Mouse (Mus musculus) stomach, embryonic 15.5 days (tissue): Measurements from ENCODE around the gene Slc43a2. TPM values are rescaled to one million over a fixed set of nuclear protein-coding genes. Genes with fewer than 3 reads are reported as not detected.
A peak's percentile ranks its signal among the peaks of the same experiment; 100 is the strongest.

Experiments
- ATAC-seq: fragments of 200-750 bp; cut with Nextera tagmentation; 2 replicates; pipeline ENCODE4 v1.8.0; 2017; ENCODE audit warnings: low read depth, moderate number of reproducible peaks, moderate TSS enrichment; ENCODE audit not compliant: insufficient read depth, low FRiP score
- H3K27ac ChIP-seq: fragments of 300-500 bp; sonication (generic); 2 replicates; pipeline ENCODE4 v1.5.1; 2015; ENCODE audit warnings: mild to moderate bottlenecking, inconsistent platforms
- H3K27me3 ChIP-seq: fragments of 300-500 bp; sonication (generic); replicated peaks from 2 replicates; pipeline ENCODE4 v1.6.1; 2015; ENCODE audit warnings: inconsistent platforms
- H3K36me3 ChIP-seq: fragments of 300-500 bp; sonication (generic); 2 replicates; pipeline ENCODE4 v1.6.1; 2015; ENCODE audit warnings: inconsistent platforms
- H3K4me1 ChIP-seq: fragments of 300-500 bp; sonication (generic); 2 replicates; pipeline ENCODE4 v1.6.1; 2015; ENCODE audit warnings: inconsistent platforms
- H3K4me2 ChIP-seq: fragments of 300-500 bp; sonication (generic); 2 replicates; pipeline ENCODE4 v1.6.1; 2015; ENCODE audit warnings: mild to moderate bottlenecking, inconsistent platforms
- H3K4me3 ChIP-seq: fragments of 300-500 bp; sonication (generic); replicated peaks from 2 replicates; pipeline ENCODE4 v1.5.1; 2015; ENCODE audit warnings: inconsistent platforms
- H3K9ac ChIP-seq: fragments of 300-500 bp; sonication (generic); 2 replicates; pipeline ENCODE4 v1.6.1; 2015; ENCODE audit warnings: inconsistent platforms
- H3K9me3 ChIP-seq: fragments of 300-500 bp; sonication (generic); 2 replicates; pipeline ENCODE4 v1.6.1; 2016; ENCODE audit warnings: inconsistent platforms
- WGBS: fragments of 180-500 bp; shearing (Covaris S2); methylation state at CpG from one replicate; pipeline ENCODE4 v1.1.7; 2015; 5-methylcytosine and 5-hydroxymethylcytosine counted together
- polyA plus RNA-seq: library from polyadenylated mRNA; unstranded; fragments of >200 nt; fragmentation: Nextera tagmentation; extraction: Ambion mirVana; gene quantifications from 2 replicates; pipeline ENCODE4 v1.2.1, GENCODE M21; 2015

Slc43a2 gene
- polyA plus RNA-seq, 1 experiment from 2014 or later: 4.9 TPM

DNA sequence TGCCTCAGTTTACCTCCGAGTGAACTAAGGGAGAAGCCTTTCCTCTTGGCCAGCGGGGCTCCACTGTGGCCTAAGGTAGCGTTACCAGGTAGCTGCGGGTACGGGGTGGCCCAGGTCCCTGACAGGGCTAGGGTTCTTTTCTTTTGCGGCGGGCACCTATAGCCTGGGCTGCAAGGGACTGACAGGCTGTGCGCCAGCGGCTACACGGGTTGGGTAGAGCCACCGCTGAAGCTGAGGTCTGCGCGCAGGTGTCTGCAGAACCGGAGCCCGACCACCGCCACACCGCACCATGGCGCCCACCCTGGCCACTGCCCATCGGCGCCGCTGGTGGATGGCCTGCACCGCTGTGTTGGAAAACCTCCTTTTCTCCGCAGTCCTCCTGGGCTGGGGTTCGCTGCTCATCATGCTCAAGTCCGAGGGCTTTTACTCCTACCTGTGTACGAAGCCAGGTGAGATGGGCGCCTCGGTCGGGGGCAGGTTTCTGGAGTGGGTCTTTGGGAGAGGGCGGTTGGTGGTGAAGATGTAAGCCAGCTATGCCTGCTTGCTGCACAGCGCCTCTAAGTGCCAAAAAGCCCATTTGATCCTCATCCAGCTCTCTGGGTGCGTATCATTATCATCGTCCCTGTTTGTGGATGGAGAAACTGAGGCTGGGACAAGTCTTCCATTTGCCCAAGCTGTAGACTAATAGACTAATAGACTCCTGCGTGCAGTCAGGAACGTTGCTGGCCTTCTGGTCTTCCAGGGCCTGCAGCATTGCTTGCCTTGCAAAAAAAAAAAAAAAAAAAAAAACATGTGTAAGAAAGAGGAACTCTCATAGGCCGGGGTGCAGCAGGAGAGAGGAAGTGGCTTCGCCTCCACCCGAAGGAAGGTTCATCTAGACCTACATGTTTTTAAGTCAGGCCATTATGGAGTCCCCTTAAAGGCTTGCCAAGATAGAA, 1.1 kb downstream of the Slc43a2 start:
- 0 out of 2 replicates have a peak, but pooled peaks have one; percentile 20 for ATAC-seq
- 14% methylated on average over 38 of the region's 38 CpGs for WGBS
- peak overlapping the region; percentile 64; the same call in 1 of the 2 replicates for H3K27ac ChIP-seq

DNA sequence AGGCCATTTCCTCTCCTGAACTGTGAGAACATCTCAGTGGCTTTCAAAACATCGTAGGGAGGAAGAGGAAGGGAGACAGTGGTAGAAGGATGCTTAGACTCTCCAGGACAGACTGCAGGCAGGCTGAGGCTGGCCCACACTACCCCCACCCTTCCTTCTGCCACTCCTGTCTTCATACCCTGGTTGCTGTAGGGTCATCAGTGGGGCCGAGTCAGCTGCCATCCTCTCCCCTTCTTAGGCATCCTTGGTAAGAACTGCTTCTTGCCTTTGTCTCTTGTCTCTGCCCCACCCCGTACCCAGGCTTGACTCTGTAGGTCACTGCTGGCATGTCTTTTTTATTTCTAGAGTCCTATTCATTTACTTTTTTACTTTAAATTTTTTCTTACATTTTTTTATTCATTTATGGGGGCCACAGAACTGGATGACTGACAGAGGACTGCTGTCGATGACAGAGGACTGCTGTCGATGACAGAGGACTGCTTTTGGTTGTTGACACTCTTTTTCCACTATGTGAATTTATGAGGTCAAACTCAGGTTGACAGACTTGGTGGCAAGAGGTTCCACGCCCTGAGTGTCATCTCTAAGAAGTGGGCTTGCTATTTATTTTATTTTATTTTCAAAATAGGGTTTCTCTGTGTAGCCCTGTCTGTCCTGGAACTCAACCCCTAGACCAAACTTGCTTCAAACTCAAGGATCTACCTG, 2.0 kb downstream of the Slc43a2 start:
- no peak overlapping the region for H3K9ac ChIP-seq

More for the DNA sequence above, 1.1 kb downstream of the Slc43a2 start:
- H3K4me1 ChIP-seq: peaks cover 15% of the 10 kb centered on the region
- H3K36me3 ChIP-seq: no peaks in the 10 kb centered on the region
- H3K9ac ChIP-seq: peak overlapping the region; percentile 34
- H3K4me3 ChIP-seq: peak overlapping the region; percentile 58
- H3K9me3 ChIP-seq: no peaks in the 10 kb centered on the region
- peak overlapping the region; percentile 98 for H3K4me2 ChIP-seq
- no peaks in the 10 kb centered on the region for H3K27me3 ChIP-seq

DNA sequence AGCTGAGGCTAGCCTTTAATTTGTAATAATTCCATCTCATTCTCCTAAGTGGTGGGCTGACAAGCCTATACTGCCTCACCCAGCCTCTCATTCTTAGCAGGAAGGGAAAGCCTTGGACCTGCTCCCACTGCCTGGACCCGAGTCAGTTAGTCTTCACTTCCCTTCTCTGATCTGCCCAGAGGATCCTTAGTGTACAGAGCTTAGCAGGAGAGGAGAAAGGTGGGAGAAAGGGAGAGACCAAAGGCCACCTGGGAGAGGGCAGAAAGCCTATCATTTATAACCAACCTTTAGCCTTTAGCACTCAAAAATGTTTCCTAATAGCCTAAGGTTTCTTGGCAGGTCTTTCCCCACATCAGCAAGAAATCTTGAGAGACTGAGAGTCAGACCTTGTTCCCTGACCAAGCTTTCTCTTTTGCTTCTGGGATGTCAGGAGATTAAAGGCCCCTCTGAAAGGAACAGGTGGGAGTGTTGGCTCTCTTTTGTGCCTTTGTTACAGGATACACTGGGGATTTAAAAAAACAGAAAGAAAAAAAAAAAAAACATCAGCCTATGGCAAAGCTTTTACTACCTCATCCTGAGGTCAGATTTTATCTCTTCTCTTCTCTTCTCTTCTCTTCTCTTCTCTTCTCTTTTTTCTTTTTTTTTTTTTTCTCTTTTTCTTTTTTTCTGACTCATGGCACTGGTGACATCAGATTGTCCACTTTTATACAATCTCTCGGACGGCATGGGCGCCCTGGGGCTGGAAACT, 3.0 kb downstream of the Slc43a2 start:
- Histone ChIP-seq H3K27ac (no peak overlapping the region), H3K9me3 (no peaks in the 10 kb centered on the region), H3K4me2 (no peak overlapping the region), H3K4me3 (no peak overlapping the region), H3K27me3 (no peaks in the 10 kb centered on the region), H3K4me1 (peaks cover 19% of the 10 kb centered on the region), H3K36me3 (no peaks in the 10 kb centered on the region), H3K9ac (no peak overlapping the region)
- WGBS: 47% methylated on average over 4 of the region's 4 CpGs
- no peak for ATAC-seq

More for the DNA sequence above, 2.0 kb downstream of the Slc43a2 start:
- Histone ChIP-seq H3K4me2 (peak overlapping the region; percentile 25; the same call in 1 of the 2 replicates), H3K4me3 (no peak overlapping the region), H3K4me1 (peaks cover 19% of the 10 kb centered on the region), H3K27ac (peak overlapping the region; percentile 64; the same call in 1 of the 2 replicates), H3K9me3 (no peaks in the 10 kb centered on the region), H3K27me3 (no peaks in the 10 kb centered on the region), H3K36me3 (no peaks in the 10 kb centered on the region)
- no peak for ATAC-seq
- 69% methylated on average over 6 of the region's 6 CpGs for WGBS

DNA sequence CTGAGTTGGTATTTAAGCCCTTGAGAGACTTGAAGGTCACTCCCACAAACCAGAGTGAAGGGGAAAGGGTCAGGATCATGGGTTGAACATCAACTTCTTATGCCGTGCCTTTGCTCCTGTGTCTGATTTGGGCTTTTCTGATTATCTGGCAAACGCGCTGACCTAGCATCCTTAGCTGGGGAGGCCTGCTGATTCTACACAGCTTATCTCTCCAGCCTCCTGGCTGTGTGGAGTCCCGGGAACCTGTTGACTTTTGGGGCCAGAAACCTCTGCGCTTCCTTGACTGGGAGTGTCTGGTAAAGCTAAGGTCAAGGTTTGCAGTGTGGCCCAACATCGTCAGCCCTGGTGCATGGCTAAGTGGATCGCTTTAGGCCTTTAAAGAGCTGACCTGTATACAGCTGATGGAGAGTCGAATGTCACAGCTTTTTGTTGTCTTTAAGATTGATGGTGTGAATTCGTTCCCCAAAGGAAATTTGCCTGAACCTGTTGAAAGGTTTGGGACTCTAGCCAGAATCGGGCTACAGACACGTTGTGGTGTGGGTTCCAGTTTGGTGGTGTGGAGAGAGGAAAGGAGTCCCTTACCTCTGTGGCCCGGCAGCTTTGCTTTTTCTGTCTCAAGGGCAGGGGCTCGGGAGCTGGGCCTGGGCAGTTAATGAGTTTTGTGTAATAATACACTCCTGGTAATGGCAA, 3.8 kb downstream of the Slc43a2 start:
- no peak overlapping the region for H3K4me2 ChIP-seq
- ATAC-seq: no peak
- WGBS: 35% methylated on average over 13 of the region's 13 CpGs

DNA sequence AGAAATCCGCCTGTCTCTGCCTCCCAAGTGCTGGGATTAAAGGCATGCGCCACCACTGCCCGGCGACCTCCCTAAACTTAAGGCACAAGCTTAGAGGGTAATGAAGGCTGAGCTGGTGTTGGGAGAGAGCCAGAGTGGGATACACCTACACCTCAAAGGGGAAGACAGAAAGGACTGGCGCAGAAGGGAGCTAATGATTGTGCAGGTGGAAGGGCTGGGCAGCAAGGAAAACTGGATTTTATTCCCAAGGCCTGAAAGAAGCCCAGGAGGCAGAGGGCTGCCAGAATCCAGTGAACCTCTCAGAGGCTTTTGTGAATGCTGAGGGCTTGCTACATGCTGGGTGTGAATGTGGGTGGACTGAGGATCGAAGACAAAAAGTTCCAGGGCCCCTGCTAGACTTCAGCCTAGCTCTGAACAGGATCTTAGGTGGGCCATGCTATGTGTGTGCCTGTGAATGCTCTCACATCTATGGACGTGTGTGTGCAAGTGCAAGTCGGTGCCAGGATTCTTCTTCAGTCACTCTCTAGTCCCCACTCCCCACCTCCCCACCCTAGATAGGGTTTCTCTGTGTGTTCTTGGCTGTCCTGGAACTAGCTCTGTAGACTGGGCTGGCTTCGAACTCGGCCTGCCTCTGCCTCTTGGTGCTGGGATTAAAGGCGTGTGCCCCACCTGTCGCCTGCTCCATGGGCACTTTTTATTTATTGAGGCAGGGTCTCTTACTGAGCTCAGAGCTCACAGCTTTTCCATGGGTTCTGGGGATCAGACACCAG, 4.9 kb downstream of the Slc43a2 start:
- H3K4me3 ChIP-seq: no peak overlapping the region
- H3K36me3 ChIP-seq: no peaks in the 10 kb centered on the region
- no peak for ATAC-seq
- H3K27ac ChIP-seq: no peak overlapping the region
- H3K27me3 ChIP-seq: no peaks in the 10 kb centered on the region
- 86% methylated on average over 12 of the region's 12 CpGs for WGBS
- no peak overlapping the region for H3K9ac ChIP-seq
- H3K4me2 ChIP-seq: no peak overlapping the region
- peaks cover 19% of the 10 kb centered on the region for H3K4me1 ChIP-seq
- no peaks in the 10 kb centered on the region for H3K9me3 ChIP-seq

More for the DNA sequence above, 3.8 kb downstream of the Slc43a2 start:
- Histone ChIP-seq H3K27me3 (no peaks in the 10 kb centered on the region), H3K4me3 (no peak overlapping the region), H3K27ac (0 out of 2 replicates have a peak overlapping the region, but pooled peaks have one; percentile 11), H3K9me3 (no peaks in the 10 kb centered on the region), H3K4me1 (peaks cover 19% of the 10 kb centered on the region), H3K9ac (no peak overlapping the region), H3K36me3 (no peaks in the 10 kb centered on the region)

DNA sequence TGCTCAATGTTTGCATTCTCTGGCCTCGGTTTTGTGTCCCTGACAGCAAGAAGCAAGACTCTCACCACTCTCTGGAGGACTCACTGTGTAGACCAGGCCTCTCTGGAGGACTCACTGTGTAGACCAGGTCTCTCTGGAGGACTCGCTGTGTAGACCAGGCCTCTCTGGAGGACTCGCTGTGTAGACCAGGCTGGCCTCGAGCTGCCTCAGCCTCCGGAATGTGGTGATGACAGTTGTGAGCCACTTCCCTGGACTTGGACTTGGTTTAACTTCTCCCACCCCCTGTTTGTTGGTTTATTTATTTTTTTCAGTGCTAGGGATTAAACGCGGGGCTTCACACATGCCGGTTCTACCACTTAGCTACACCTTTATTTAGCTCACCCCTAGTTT, 5.5 kb downstream of the Slc43a2 start:
- Histone ChIP-seq H3K4me2 (no peak overlapping the region), H3K9ac (no peak overlapping the region), H3K4me3 (no peak overlapping the region), H3K27me3 (no peaks in the 10 kb centered on the region), H3K4me1 (peaks cover 19% of the 10 kb centered on the region), H3K27ac (no peak overlapping the region), H3K9me3 (no peaks in the 10 kb centered on the region), H3K36me3 (no peaks in the 10 kb centered on the region)
- no peak for ATAC-seq
- WGBS: 86% methylated on average over 8 of the region's 8 CpGs

DNA sequence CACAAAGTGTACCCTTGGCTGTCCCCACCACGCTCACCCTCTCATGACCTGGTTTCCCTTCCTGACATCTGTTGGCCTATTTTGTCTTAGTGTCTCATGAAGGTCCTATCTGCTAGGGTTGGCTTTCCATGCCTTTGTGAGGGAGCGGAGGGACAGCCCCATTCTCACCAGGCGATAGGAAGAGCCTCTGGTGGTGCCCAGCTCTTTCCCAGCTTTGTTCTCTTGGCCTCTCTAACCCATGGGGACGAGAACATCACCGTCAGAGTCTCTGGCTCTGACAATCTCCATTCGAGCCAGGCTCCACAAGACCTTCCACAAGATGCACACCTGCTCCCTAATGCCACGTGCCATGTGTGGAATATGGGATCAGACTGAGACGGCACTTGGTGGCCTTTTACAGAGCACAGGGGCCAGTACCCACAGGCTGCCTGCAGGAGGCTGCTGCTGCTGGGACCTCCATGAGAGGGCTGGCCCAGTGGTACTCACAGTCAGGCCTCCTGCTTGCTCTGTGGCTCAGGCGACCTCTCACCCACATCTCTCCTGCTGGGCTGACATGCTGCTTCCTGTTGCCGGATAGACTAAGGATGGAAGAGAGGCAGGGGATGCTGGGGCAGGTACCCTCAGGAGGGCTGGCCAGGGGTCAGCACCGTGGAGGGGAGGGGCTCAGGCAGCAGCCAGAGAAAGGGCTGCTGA, 6.1 kb downstream of the Slc43a2 start:
- no peaks in the 10 kb centered on the region for H3K36me3 ChIP-seq
- no peaks in the 10 kb centered on the region for H3K9me3 ChIP-seq
- ATAC-seq: peak; percentile 47
- peak overlapping the region; percentile 28; the same call in 1 of the 2 replicates for H3K27ac ChIP-seq
- WGBS: 52% methylated on average over 11 of the region's 11 CpGs
- no peak overlapping the region for H3K4me3 ChIP-seq
- H3K9ac ChIP-seq: no peak overlapping the region
- peaks cover 15% of the 10 kb centered on the region; the same call in 1 of the 2 replicates for H3K4me1 ChIP-seq
- no peaks in the 10 kb centered on the region for H3K27me3 ChIP-seq
- H3K4me2 ChIP-seq: no peak overlapping the region

DNA sequence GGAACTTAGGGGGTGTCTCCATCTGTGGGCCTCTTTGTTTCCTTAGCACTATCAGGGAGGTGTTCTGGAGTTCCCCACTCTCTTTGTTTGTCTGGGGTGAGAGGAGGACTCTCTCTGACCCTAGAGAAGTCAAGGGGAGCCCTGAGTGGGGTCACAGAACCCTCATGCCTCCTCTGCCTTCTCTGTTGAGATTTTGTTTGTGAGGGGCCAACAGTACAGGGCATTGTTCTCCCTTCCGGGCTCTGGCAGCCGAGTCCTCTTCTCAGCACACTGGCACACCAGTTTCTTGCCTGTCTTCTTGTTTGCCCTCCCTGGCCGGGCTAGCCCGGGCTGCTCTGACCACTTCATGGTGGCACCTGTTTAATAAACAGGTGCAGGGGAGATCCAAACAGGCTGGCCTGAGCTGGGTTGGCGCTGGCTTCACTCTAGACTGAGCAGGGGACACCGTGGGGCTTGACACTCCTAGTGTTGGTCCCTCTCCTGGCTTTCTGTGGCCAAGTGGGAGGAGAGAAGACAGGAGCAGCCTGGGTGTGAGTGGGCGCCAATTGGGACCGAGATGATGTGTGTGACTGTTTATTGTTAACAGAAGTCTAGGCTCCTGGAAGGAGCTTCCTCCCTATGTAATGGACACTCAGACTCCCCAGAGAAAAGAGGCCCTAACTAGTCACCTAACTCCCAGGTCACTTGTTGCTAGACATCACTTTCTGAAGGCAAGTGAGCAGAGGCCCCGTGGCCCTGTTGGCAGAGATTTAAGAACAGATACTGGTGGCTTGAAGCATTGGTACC, 6.9 kb downstream of the Slc43a2 start:
- H3K9me3 ChIP-seq: no peaks in the 10 kb centered on the region

DNA sequence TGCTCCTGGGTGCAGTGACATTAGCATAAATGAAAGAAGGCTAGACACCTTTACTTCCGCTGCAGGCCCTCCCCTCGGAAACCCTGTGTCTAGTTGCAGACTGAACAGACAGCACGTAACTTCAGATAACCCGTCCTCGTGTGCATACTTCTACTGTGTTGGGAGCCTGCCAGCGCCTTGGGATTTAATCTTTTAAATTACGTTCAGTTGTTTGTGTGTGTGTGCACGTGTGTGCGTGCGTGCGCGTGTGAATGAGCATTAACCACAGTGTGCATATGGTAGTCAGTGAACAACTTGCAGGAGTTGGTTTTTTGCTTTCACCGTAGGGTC, 7.4 kb downstream of the Slc43a2 start:
- H3K4me3 ChIP-seq: no peak overlapping the region
- ATAC-seq: no peak
- H3K4me1 ChIP-seq: peaks cover 15% of the 10 kb centered on the region; the same call in 1 of the 2 replicates
- no peaks in the 10 kb centered on the region for H3K27me3 ChIP-seq
- WGBS: 77% methylated on average over 13 of the region's 13 CpGs
- no peaks in the 10 kb centered on the region for H3K9me3 ChIP-seq
- H3K9ac ChIP-seq: no peak overlapping the region
- H3K4me2 ChIP-seq: no peak overlapping the region
- H3K27ac ChIP-seq: no peak overlapping the region
- H3K36me3 ChIP-seq: no peaks in the 10 kb centered on the region

More for the DNA sequence above, 6.9 kb downstream of the Slc43a2 start:
- Histone ChIP-seq H3K9ac (no peak overlapping the region), H3K4me3 (no peak overlapping the region), H3K4me2 (no peak overlapping the region), H3K4me1 (peaks cover 15% of the 10 kb centered on the region; the same call in 1 of the 2 replicates), H3K36me3 (no peaks in the 10 kb centered on the region), H3K27ac (peak overlapping the region; percentile 28; the same call in 1 of the 2 replicates), H3K27me3 (no peaks in the 10 kb centered on the region)
- 56% methylated on average over 9 of the region's 9 CpGs for WGBS
- ATAC-seq: no peak

DNA sequence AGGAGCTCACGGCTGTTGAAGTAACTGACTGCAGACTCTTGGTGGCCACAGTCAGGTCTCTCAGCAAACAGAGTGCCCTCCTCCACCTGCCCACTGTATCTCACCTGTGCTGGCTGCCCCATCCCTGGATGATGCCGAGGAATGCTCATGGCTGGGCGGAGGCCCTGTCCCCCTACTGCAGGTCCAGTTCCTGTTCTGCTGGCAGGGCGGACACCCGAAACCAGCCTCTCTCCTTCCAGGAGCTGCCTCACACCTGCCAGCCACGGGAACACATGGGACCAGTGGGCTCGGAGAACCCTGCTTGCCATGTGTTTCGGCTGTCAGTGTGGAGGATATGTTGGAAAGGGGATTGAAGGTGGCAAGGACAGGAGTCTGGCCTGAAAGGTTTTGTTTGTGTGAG, 8.7 kb downstream of the Slc43a2 start:
- ATAC-seq: no peak
- 86% methylated on average over 8 of the region's 8 CpGs for WGBS
- Histone ChIP-seq H3K4me1 (peaks cover 11% of the 10 kb centered on the region; the same call in 1 of the 2 replicates), H3K27ac (no peak overlapping the region), H3K27me3 (no peaks in the 10 kb centered on the region), H3K9ac (no peak overlapping the region), H3K4me2 (no peak overlapping the region), H3K36me3 (no peaks in the 10 kb centered on the region), H3K4me3 (no peak overlapping the region), H3K9me3 (no peaks in the 10 kb centered on the region)
